Mouse (Mus musculus) heart, embryonic 12.5 days (tissue): Measurements from ENCODE around the gene Zc3h12a. TPM values are rescaled to one million over a fixed set of nuclear protein-coding genes. Genes with fewer than 3 reads are reported as not detected.

Source experiments
- ATAC-seq: fragments of 200-750 bp; cut with Nextera tagmentation; 2 replicates; pipeline ENCODE4 v1.8.0; 2017; ENCODE audit warnings: moderate TSS enrichment, moderate library complexity; ENCODE audit not compliant: insufficient number of reproducible peaks, low FRiP score
- H3K27ac ChIP-seq: fragments of 300-500 bp; sonication (generic); 2 replicates; pipeline ENCODE4 v1.5.1; 2016; ENCODE audit warnings: mild to moderate bottlenecking, moderate library complexity; ENCODE audit not compliant: poor library complexity, severe bottlenecking
- H3K27me3 ChIP-seq: fragments of 300-500 bp; sonication (generic); replicated peaks from 2 replicates; pipeline ENCODE4 v1.6.1; 2016; ENCODE audit warnings: mild to moderate bottlenecking, moderate library complexity
- H3K36me3 ChIP-seq: fragments of 300-500 bp; sonication (generic); 2 replicates; pipeline ENCODE4 v1.6.1; 2016; ENCODE audit warnings: mild to moderate bottlenecking, moderate library complexity
- H3K4me1 ChIP-seq: fragments of 300-500 bp; sonication (generic); replicated peaks from 2 replicates; pipeline ENCODE4 v1.6.1; 2016; ENCODE audit warnings: mild to moderate bottlenecking
- H3K4me2 ChIP-seq: fragments of 300-500 bp; sonication (generic); 2 replicates; pipeline ENCODE4 v1.6.1; 2016; ENCODE audit warnings: mild to moderate bottlenecking, moderate library complexity
- H3K4me3 ChIP-seq: fragments of 300-500 bp; sonication (generic); 2 replicates; pipeline ENCODE4 v1.5.1; 2016; ENCODE audit warnings: mild to moderate bottlenecking
- H3K9ac ChIP-seq: fragments of 300-500 bp; sonication (generic); 2 replicates; pipeline ENCODE4 v1.6.1; 2016; ENCODE audit warnings: mild to moderate bottlenecking, moderate library complexity
- H3K9me3 ChIP-seq: fragments of 300-500 bp; sonication (generic); replicated peaks from 2 replicates; pipeline ENCODE4 v1.6.1; 2016; ENCODE audit warnings: mild to moderate bottlenecking, moderate library complexity
- WGBS: fragments of 180-500 bp; shearing (Covaris S2); methylation state at CpG from one replicate; pipeline ENCODE4 v1.1.7; 2016; 5-methylcytosine and 5-hydroxymethylcytosine counted together
- polyA plus RNA-seq: library from polyadenylated mRNA; unstranded; fragments of >200 nt; fragmentation: Nextera tagmentation; extraction: Ambion mirVana; gene quantifications from 2 replicates; pipeline ENCODE4 v1.2.1, GENCODE M21; 2016

Zc3h12a gene
- polyA plus RNA-seq, 1 experiment from 2014 or later, result 1.3 TPM

DNA sequence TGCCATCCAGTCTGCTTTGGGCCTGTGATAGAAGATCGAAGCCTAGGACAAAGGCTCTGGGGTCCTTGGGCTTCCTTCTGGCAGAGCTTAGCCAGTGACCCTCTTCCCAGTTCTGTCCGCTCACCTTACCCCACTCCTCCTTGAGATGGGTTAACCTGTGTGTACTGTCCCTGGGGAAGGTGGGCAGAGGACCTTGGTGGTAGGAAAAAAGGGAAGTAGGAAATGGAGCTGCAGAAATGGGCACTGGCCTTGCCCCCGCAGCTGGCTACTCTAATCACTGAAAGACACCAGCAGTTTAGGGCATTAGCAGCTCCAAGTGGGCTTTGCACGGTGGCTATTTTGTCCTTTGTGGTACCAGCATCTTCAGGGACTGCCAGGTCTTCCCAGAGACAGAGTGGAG lies 12.6 kb downstream of the Zc3h12a start:
- Histone ChIP-seq H3K27ac (no peak overlapping the region), H3K9ac (no peak overlapping the region)

DNA sequence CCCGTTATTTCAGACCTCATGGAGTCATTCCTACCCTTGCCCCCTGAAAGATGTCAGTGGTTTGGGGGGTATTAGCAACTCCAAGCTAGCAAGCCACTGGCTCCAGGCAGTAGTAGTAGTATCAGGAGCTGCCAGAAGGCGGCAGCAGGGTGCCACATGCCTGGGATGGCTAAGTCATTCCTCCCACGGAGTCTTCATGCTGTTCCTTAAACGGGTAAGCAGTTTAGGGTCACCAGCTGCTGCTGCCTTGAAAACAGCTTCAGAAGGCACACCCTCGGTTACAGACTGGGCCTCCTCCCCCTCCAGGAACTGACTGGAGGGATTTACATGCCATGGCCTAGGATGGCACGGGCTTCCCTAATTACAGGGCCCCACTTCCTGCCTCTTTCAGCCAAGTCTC lies 13.0 kb downstream of the Zc3h12a start:
- Histone ChIP-seq H3K27ac (no peak overlapping the region), H3K4me1 (peaks cover 17% of the 10 kb centered on the region), H3K36me3 (peaks cover 19% of the 10 kb centered on the region), H3K4me3 (no peak overlapping the region), H3K9ac (no peak overlapping the region), H3K9me3 (no peaks in the 10 kb centered on the region), H3K4me2 (no peak overlapping the region), H3K27me3 (no peaks in the 10 kb centered on the region)
- WGBS, result 10% methylated on average over 6 of the region's 6 CpGs
- no peak for ATAC-seq

More for the DNA sequence above, 12.6 kb downstream of the Zc3h12a start:
- WGBS, result 71% methylated on average over 4 of the region's 4 CpGs
- Histone ChIP-seq H3K9me3 (no peaks in the 10 kb centered on the region), H3K4me3 (no peak overlapping the region), H3K4me2 (no peak overlapping the region), H3K27me3 (no peaks in the 10 kb centered on the region), H3K4me1 (peaks cover 17% of the 10 kb centered on the region), H3K36me3 (peaks cover 19% of the 10 kb centered on the region)
- no peak for ATAC-seq

DNA sequence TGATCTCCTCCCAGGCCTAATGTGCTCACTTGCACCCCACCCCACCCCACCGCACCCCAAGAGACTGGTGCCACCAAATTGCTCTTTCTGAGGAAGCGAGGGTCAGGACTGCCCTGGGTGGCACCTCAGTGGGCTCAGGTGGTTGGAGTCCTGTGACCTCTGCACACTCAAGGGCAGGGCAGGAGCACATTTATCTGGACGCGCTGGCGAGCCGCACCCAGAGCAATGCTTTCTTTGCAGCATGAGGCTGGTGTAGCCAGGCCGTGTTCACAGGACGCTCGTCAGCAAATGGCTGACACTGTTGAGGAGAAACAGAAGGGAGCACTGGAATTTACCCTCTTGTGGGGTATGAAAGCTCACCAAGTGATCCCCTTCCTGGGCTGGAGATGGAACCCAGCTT lies 22.3 kb downstream of the Zc3h12a start:
- H3K27me3 ChIP-seq, result no peaks in the 10 kb centered on the region
- H3K27ac ChIP-seq, result peak overlapping the region; percentile 50; the same call in 1 of the 2 replicates
- H3K9me3 ChIP-seq, result no peaks in the 10 kb centered on the region
- peaks cover 44% of the 10 kb centered on the region for H3K36me3 ChIP-seq
- no peak overlapping the region for H3K4me3 ChIP-seq
- peaks cover 12% of the 10 kb centered on the region for H3K4me1 ChIP-seq
- WGBS, result 59% methylated on average over 9 of the region's 9 CpGs
- ATAC-seq, result 0 out of 2 replicates have a peak, but pooled peaks have one; percentile 15
- H3K9ac ChIP-seq, result no peak overlapping the region
- H3K4me2 ChIP-seq, result no peak overlapping the region

DNA sequence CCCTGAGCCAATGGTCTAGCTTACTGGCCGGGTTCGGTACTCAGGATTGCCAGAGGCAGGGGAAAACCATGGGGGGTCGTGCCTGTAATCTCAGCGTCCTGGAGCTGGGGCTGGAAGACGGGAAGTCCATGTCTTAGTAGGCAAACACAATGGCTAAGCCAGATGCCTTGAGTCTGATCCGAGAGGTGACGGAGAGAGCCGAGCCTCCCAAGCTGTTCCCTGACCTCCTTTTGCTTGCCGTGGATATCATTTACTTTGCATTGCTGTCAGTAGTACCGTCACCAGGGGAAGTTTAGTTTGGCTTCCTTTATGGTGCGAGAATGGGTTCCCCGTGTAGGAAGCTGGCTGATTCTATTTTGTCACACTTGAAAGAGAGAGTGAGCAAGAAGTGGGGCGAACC lies 26.3 kb downstream of the Zc3h12a start:
- peaks cover 27% of the 10 kb centered on the region for H3K36me3 ChIP-seq
- no peak overlapping the region for H3K4me3 ChIP-seq
- H3K9me3 ChIP-seq, result no peaks in the 10 kb centered on the region
- ATAC-seq, result no peak
- no peaks in the 10 kb centered on the region for H3K27me3 ChIP-seq
- peaks cover 11% of the 10 kb centered on the region for H3K4me1 ChIP-seq
- 69% methylated on average over 13 of the region's 13 CpGs for WGBS
- no peak overlapping the region for H3K27ac ChIP-seq
- no peak overlapping the region for H3K9ac ChIP-seq
- no peak overlapping the region for H3K4me2 ChIP-seq

DNA sequence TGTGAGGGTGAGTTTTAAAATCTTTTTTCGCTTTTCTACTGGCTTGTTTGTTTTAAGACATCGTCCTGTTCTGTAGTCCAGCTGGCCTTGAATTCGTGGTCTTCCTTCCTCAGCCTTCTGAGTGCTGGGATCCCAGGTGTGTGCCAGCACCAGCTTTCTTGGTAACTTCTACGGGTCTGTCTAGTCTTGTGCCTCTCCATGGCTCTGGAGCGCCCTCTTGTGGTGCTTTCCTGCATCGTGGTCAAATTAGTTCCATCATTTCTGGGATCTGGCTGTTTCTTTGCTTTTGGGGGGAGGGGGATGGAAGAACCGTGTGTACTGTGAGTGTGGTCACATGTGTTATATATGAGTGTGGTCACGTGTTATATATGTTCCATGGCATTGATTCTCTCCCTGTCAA lies 28.2 kb downstream of the Zc3h12a start:
- WGBS, result 8% methylated on average over 8 of the region's 8 CpGs
- H3K27me3 ChIP-seq, result no peaks in the 10 kb centered on the region
- peak; percentile 57; the same call in 1 of the 2 replicates for ATAC-seq
- H3K27ac ChIP-seq, result no peak overlapping the region
- no peak overlapping the region for H3K4me3 ChIP-seq
- no peaks in the 10 kb centered on the region for H3K9me3 ChIP-seq
- no peaks in the 10 kb centered on the region for H3K4me1 ChIP-seq
- H3K9ac ChIP-seq, result no peak overlapping the region
- H3K36me3 ChIP-seq, result peaks cover 21% of the 10 kb centered on the region
- H3K4me2 ChIP-seq, result no peak overlapping the region

DNA sequence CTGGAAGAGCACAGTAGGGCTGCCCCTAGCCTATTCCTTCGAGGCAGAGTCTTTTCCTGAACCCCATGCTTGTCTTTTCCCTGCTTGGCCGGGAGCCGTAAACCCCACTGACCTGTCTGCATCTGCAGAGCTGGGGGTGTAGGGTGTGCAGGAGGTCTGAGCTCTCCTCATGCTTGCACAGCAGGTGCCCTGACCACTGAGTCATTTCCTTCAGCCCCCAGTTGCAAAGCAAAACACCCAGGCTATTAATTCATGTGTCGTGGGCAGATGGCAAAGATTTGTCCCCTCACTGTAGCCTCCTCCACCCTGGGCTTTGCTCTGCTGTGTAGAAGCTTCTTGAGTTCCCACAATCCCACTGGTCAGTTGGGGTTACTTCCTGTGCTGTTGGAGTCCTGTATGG lies 30.2 kb downstream of the Zc3h12a start:
- H3K9ac ChIP-seq, result no peak overlapping the region
- no peak overlapping the region for H3K4me2 ChIP-seq
- no peak overlapping the region for H3K27ac ChIP-seq
- no peak overlapping the region for H3K4me3 ChIP-seq
- no peaks in the 10 kb centered on the region for H3K27me3 ChIP-seq
- peaks cover 20% of the 10 kb centered on the region for H3K36me3 ChIP-seq
- WGBS, result 84% methylated on average over 4 of the region's 4 CpGs
- no peaks in the 10 kb centered on the region for H3K4me1 ChIP-seq
- H3K9me3 ChIP-seq, result no peaks in the 10 kb centered on the region
- no peak for ATAC-seq

DNA sequence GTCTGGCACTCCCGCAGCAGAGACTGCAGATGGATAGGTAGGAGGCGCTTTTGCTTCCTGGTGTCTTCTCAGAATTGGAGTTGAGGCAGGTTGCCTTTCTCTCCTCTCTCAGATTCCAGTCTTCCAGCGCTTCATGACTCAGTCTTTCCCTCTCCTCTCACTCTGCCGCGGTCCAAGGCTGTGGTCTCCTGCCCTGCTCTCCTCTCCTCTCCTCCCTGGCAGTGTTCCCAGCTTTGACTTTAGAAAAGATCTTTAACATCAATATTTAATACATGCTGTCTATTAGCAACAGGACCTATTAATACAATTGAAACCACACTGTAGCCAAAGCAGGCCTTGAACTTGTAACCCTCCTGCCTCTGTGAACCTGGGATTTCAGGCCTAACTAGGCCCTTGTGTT lies 31.6 kb downstream of the Zc3h12a start:
- Histone ChIP-seq H3K27me3 (no peaks in the 10 kb centered on the region), H3K9ac (no peak overlapping the region), H3K4me2 (no peak overlapping the region), H3K4me1 (no peaks in the 10 kb centered on the region), H3K27ac (no peak overlapping the region), H3K36me3 (peaks cover 28% of the 10 kb centered on the region), H3K4me3 (no peak overlapping the region), H3K9me3 (no peaks in the 10 kb centered on the region)
- 91% methylated on average over 5 of the region's 5 CpGs for WGBS
- ATAC-seq, result no peak

DNA sequence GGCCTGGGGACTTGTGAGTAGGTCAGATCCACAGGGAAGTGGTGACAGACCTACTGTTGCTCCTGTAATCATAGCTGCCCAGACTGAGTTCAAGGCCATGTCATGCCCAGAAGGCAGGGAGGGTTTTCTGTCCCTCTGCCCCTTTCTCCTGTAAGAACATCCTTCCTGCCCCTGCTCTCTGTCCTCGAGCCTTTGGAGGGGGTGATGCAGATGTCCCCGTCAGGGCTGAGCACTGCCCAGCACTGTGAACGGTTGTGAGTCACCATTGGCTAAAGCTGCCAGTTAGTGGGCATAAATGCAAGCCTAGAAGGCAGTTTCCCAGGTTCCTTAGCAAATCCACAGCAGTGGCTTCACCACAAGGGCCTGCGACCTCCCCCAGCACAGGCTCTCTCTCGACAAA lies 34.6 kb downstream of the Zc3h12a start:
- Histone ChIP-seq H3K27me3 (no peaks in the 10 kb centered on the region), H3K4me1 (no peaks in the 10 kb centered on the region), H3K9ac (no peak overlapping the region), H3K4me2 (no peak overlapping the region), H3K4me3 (no peak overlapping the region), H3K27ac (no peak overlapping the region), H3K36me3 (peaks cover 57% of the 10 kb centered on the region), H3K9me3 (no peaks in the 10 kb centered on the region)
- 92% methylated on average over 5 of the region's 5 CpGs for WGBS
- no peak for ATAC-seq

DNA sequence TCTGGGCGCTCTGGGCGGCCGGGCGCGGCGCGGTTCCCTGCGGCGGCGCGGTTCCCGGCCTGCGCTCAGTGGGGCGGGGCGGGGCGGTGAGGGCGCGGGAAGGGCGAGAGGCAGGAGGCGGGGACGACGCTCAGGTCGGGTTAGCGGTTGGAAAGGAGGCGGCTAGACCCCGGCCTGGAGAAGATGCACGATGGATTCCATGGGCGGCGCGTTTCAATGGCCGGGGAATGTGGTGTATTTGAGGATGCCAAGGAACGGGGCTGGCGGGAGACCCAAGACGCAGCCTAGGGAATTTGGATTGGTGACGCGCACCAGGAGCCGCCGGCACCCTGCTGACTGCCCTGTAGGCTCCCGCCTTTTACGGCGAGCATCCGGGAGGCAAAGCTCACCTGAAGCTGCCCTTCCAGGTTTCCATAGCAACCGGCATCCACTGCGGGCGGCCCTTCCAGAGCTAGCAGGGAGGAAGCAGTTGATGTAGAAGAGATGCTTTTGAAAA lies 42.2 kb downstream of the Zc3h12a start:
- peak; percentile 96 for ATAC-seq
- Histone ChIP-seq H3K9me3 (no peaks in the 10 kb centered on the region), H3K27ac (peak overlapping the region; percentile 98), H3K4me3 (peak overlapping the region; percentile 89), H3K36me3 (peaks cover 41% of the 10 kb centered on the region), H3K9ac (peak overlapping the region; percentile 90), H3K27me3 (no peaks in the 10 kb centered on the region), H3K4me1 (peaks cover 14% of the 10 kb centered on the region), H3K4me2 (peak overlapping the region; percentile 89)
- 1% methylated on average over 45 of the region's 45 CpGs for WGBS

DNA sequence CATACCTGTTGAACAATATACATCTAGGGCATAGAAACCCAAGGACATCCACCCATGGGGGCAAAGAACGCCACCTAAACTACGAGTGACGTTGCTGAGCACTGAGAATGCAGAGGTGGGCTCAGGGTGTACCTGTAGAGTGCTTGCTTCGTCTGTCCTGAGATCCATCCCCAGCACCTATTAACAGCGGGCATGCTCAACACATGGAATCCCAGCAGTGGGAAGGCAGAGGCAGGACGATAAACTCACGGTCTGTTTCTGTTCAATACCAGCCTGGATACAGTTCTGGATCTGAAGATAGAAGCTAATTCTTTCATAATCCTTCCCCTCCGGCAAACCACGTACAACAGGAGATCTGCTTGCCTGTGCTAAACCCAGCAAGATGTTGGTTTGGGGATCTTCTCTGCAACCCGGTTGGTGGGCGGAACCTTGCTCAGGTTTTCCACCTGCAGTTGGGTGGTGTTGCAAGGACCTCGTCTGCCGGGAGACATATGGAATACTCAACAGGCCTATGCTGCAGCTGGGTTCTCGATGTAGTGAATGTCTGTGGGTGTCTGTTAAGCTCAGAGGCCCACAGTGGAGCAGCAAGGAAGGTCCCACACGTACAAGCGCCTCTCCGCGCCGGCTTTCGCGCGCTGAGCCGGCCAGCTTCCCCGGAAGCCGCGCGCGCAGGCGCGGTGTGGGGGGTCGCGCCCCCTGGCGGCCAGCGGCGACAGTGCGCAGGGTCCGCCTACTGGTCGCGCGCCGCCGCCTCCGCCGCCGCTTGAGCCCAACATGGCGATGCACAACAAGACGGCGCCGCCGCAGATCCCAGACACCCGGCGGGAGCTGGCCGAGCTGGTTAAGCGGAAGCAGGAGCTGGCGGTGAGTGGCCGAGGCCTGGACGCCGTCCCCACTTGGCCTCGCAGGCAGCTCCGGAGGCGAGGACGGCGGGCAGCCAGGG lies 43.0 kb downstream of the Zc3h12a start, which contains the start of gene Meaf6:
Meaf6 (plus strand) TSS at position 732 of the 943 bp plus-strand sequence.
- H3K9ac ChIP-seq, result peak within 1 kb of the TSS; percentile 90
- peak within 1 kb of the TSS; percentile 98 for H3K27ac ChIP-seq
- WGBS, result 1% methylated on average over 63 of the region's 63 CpGs
- peak; percentile 90 for ATAC-seq
- H3K9me3 ChIP-seq, result no peaks in the 10 kb centered on the region
- H3K4me3 ChIP-seq, result peak within 1 kb of the TSS; percentile 89
- peaks cover 14% of the 10 kb centered on the region for H3K4me1 ChIP-seq
- peaks cover 34% of the 10 kb centered on the region for H3K36me3 ChIP-seq
- no peaks in the 10 kb centered on the region for H3K27me3 ChIP-seq
- peak within 1 kb of the TSS; percentile 89 for H3K4me2 ChIP-seq

DNA sequence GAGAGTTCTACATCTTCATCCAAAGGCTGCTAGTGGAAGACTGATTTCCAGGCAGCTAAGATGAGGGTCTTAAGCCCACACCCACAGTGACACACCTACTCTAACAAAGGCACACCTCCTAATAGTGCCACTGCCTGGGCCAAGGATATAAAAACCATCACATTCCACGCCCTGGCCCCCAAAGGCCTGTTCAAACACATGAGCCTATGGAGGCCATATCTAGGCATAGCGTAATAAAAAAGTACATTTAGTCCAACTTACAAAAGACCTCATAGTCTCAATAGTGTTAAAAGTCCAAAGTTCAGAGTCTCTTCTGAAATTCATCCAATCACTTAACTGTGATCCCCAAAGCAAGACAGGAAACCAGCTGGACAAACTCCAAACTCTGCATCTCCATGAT lies 48.9 kb downstream of the Zc3h12a start:
- ATAC-seq, result no peak
- WGBS, result 93% methylated on average over 2 of the region's 2 CpGs
- Histone ChIP-seq H3K36me3 (peaks cover 44% of the 10 kb centered on the region), H3K27ac (no peak overlapping the region), H3K9ac (no peak overlapping the region), H3K4me3 (no peak overlapping the region), H3K9me3 (no peaks in the 10 kb centered on the region), H3K4me2 (no peak overlapping the region), H3K27me3 (no peaks in the 10 kb centered on the region), H3K4me1 (no peaks in the 10 kb centered on the region)
